Mouse (Mus musculus) left cerebral cortex, postnatal 4 days (tissue): ENCODE measurements around the gene Armcx5. TPM values are rescaled to one million over a fixed set of nuclear protein-coding genes. Genes with fewer than 3 reads are reported as not detected.
A peak's percentile ranks its signal among the peaks of the same experiment; 100 is the strongest.
"Not testable (repeated sequence)": the region's sequence is repeated elsewhere in the genome, so short reads cannot be mapped to it uniquely, and the experiment has no call there.

Experiments
- DNase-seq: peaks from one replicate; pipeline ENCODE4 v3.0.0-alpha.2; 2022
- intact Hi-C: fragments of 180-260 bp; cut with DNase I; formaldehyde crosslinking; loops from one replicate; pipeline ENCODE4 v1.15.1; 2025
- total RNA-seq, 2 experiments: library from RNA; stranded (reverse); gene quantifications; 2 replicates each; pipeline ENCODE4 v1.2.3; 2021

Gene Armcx5
- total RNA-seq = 10 to 100 TPM; 23.4 to 25.4 TPM

DNA sequence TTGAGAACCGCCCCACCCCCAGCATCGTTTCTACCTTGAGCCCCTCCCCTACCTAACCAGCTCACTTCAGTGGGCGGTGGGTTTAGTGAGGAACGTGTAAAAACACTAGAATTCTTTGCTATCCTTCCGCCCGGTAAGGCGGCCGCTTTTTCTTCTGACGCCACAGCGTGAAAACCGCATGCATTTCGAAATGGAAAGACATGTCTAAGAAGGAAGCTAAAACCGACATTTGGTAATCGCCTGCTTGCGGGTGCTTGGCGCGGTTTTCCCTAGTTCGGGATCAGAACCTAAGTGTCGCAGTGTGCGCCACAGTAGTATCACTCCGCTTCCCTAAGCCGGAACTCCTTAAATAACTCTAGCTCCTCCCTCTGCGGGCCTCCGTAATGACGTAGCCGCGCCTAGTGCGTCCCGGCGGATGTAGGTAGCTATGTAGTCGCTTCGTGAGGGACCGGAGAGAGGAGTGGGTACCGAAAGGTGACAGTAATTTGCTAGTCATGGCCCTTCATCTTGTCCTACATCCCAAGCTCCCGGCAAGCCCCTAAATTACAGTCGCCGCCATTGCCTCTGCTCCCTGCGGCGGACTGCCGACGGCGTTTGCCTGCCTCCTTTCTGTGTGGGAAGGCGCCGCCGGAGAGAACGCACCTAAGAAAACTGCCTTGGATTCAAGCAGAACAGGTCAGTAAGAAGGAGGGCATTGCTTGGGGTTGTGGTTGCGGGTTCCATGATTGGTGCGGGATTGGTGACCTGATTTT, at the start of gene Armcx5, which contains the start of gene Gprasp1:
Gene Armcx5, plus strand, starts transcription at position 430 of the 752 bp plus-strand sequence.
Gene Gprasp1, plus strand, starts transcription at position 430 of the 752 bp plus-strand sequence.
- DNase-seq = peak; percentile 85
- intact Hi-C loops = no loop called here

DNA sequence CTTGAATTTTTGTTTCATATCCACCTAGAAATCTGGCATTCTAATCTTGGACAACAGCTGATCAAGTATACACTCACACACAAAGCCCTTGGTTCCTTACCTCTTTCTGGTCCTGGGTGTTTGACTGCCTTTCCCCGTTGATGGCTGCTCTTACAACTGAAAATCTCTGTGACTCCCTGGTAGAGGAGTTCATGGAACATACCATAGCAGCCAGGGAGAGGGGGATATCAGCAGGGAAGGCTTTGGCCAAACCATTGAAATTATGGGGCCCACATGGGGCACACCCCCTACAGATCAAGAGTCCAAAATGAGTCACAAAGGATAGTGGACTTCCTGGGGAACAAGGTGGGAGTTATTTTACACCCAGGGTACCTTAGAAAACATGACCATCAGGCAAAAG, 48.9 kb upstream of the Armcx5 start, which contains the start of gene Tcp11x2:
Gene Tcp11x2, minus strand, starts transcription at position 158 of the 400 bp plus-strand sequence.
- no peak for DNase-seq
- intact Hi-C loops = no loop called here

DNA sequence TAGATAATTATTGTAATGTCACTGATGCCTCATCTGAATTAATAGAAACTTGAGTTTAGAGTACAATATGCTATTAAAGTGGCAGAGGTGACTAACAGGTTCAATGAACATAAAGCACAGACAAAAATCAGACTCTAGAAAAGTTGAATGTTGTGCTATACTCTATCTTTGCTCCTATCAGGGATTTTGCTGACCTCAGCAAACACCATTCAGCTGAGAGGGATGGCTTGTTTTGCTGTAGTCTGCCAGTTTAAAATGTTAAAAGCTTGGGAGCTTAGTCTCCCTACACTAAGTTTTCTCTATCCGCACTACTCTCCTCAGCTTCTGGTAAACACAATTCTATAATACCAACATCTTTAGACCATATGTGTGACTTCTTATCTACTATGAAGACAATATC, 39.4 kb upstream of the Armcx5 start:
- DNase-seq = no peak
- intact Hi-C loops = no loop called here

DNA sequence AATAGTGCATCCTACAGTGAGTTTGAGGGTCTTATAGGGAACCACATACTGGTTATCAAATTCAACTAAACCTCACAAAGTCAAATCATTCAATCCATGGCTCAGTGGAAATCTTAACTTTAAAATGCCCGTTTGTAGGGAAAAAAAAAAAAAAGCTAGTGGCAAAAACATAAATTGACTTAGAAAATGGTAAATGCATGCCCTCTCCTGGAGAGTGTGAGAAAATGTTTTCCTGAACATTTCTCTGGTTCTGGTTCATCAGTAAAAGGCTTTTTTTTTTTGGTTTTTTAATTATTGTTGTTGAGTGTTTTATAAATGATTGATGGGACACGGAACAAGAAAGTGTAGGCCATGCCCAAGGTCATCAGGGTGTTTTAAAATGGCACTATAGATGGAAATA, 38.2 kb upstream of the Armcx5 start:
- intact Hi-C loops = no loop called here
- DNase-seq = no peak

DNA sequence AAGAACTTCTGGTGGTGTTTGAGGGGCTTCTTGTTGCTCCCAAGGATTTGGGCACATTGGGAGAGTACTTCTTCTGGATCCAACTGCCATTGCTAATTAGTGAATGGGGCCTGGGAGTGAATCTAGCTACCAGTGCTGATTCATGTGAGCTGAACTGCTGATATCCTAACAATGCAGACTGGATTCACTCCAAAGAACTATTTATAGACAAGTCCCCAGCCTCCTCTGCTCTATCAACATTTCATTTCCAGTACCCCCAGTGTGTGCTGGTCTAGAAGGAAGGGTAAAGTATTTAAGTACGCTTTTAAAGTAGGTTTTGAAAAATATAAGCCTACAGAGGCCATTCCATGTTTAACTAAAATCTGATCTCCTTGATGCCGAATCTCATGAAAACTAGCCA, 29.7 kb upstream of the Armcx5 start:
- intact Hi-C loops = no loop called here
- no peak for DNase-seq

DNA sequence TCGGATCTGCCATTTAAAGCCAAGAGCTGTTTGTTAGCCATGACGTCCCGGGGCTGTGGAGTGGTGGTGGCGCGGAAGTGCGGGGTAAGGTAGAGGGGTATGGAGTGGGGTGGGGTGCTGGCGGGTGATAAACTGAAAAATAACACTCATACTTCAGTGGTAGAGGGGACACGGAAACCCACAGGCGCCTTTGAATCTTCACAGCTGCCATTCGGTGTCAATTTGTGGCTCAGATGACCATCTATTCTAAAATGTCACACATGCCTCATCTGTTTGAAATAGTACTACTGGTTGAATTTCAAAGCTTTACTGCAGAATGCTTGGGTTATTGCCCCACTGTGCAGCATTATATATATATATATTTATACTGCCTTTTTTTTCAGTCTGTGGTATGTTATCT, 17.4 kb upstream of the Armcx5 start, which contains the start of gene Tmsb15a:
Gene Tmsb15a, minus strand, starts transcription at position 101 of the 400 bp plus-strand sequence.
- no peak for DNase-seq
- intact Hi-C loops = no loop called here

DNA sequence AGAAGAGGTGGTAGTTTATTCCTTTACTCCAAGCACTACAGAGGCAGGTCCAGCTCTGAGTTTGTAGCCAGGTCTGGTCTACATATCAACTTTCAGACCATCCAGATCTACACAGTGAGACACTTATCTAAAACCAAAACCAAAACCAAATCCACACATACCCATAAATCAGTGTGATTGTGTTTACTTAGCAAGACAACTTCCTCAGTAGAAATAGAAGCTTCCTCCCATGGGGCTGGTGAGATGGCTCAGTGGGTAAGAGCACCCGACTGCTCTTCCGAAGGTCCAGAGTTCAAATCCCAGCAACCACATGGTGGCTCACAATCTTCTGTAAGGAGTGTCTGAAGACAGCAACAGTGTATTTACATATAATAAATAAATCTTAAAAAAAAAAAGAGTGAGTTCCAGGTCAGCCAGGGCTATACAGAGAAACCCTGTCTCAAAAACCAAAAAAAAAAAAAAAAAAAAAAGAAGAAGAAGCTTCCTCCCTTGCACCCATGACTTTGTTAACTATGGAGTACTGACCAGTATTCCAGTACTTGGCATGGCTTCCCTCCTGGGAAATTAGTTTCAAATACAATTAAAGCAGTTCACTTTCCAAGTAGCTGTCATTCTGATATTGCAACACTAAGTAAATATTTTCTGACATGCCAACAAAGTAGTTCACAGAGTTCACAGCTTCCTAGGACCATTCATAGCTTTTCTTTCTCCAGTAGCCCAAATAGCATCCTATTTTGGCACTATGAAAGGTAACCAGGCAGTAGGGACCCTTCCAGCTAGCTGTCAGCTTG, 3.6 kb upstream of the Armcx5 start:
- intact Hi-C loops = no loop called here

DNA sequence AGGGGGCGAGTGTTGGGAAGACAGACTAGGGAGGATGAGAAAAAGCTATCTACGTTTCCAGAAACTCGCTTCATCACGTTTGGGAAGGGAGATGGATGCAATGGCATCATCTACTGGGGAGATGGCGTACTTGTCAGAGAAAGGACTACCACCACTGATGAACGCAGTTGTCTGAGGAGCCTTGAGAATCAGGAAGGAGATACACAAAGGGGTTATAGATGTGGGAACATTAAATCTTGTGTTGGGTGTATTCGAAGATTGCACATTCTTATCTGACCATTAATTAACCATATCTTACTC, 473 bp downstream of the Armcx5 start:
- intact Hi-C loops = no loop called here
- no peak for DNase-seq

More for the DNA sequence above, 3.6 kb upstream of the Armcx5 start:
- no peak for DNase-seq

DNA sequence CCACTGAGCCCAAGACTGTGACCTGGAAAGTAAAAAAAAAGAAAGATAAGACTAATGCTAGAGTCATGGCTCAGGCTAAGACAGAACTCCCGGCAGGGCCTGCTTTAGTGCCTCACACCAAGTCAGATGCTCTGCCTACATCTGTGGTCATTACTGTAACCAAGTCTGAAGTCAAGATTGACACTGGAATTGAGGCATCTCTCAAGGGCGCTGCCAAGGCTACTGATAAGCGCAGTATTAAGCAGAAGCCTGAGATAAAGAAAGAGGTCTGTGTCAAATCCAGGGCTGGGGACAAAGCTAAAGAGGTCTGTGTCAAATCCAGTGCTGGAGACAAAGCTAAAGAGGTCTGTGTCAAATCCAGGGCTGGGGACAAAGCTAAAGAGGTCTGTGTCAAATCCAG, 2.8 kb downstream of the Armcx5 start:
- DNase-seq, intact Hi-C loops: not testable (repeated sequence)

DNA sequence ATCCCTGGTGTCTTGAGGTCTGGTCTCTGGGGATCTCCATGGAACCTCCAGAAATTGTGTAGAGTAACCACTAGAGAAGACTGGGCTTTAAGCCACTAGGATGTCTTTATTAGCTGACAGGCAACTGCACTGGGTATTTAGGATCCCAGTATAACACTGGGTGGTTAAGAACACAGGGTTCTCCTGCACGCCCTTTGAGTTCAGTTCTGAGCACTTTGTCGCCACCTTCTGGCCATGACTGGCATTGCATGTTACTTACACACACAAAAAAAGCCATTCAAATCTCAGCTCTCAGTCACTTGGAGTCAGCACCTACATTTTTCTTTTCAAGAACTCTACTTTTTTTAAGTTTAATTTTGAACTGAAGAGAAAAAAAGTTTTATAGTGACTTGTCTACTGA, 10.3 kb downstream of the Armcx5 start:
- intact Hi-C loops = no loop called here
- peak; percentile 66 for DNase-seq

DNA sequence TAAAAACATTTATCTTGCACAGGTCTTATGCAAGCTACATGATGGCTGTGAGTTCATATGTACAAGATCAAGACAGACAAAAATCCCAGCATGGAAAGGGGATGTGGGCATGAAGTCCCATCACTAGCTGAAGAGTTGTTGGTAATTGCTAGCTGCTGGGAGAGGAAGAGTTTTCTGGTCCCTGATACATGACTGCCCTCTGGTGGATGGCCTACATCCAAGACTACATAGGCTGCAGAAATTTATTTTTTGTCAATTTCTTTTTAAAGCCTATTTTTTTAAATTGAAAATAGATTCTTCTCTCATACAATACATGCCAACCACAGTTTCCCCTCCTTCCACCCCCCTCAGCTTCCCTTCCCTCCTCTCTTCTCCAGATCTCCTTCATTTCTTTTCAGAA, 19.2 kb downstream of the Armcx5 start:
- DNase-seq = peak; percentile 13
- intact Hi-C loops = no loop called here

DNA sequence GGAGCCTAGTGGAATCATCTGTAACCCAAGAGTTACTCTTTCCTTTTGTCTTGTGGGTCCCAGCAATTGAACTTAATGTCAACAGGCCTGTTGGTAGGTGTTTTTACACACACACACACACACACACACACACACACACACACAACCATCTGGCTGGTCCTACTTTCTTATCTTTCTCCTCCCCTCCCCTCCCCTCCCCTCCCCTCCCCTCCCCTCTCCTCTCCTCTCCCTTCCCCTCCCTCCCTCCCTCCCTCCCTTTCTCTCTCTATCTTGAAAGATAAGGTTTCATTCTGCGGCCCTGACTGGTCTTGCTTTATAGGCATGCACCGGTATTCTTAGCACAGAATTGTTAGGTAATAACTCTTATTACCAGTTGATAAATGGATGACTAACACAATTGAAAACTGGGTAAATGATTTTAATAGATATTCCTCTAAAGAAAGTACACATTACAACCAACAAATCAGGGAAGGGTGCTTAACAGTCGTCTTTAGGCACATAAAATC, 25.6 kb downstream of the Armcx5 start:
- no peak for DNase-seq
- intact Hi-C loops = no loop called here

DNA sequence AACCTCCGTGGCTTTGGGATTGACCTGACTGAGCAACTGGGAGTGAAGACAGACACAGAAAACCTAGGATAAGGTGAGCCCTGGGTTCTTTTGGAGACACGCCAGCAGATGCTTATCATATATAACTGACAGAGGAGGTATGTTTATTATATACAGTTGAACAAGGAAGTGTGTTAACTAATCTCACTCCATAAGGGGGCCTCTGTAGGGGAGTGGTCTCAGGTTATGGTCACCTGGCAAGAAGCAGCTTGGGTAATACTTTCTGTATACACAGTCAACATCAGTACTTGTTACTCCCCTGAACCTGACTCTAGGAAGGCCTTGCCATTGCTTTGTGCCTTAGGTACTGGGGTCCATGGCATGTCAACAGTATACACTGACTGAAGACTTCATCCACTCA, 26.0 kb downstream of the Armcx5 start:
- DNase-seq = no peak
- intact Hi-C loops = no loop called here

DNA sequence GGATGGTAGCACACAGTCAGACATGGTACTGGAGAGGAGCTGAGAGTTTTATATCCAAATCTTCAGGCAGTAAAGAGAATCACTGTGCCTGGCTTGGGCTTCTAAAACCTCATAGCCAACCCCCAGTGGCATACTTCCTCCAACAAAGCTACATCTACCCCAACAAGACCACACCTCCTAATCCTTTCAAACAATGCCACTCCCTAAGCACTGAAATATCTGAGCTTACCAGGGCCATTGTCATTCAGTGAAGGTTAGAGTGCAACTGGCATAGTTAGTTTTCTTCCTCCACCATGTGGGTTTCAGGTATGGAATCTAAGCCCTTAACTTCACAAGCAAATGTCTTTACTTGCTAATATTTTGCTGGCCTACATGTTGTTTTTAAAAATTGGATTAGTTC, 49.0 kb downstream of the Armcx5 start:
- no peak for DNase-seq
- intact Hi-C loops = no loop called here

DNA sequence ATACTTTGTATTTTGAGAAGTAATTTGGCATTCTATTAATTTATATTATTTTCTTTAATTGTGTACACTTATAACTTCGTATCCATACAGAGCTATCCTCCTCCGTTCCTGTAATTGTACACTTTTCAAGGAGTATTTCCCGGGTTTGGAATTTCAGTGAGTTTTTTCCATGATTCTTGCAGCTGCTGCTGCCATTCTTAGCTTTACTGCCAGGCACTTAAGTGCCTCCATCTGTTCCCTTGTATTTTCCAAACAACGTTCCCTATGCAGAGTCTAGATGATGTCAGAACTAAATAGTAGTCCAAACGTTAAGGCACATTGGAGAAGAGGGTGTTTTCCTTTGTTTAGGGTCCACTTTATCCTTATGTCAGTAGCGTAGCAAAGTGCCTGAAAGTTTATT, 49.8 kb downstream of the Armcx5 start:
- intact Hi-C loops = no loop called here
- DNase-seq = no peak

DNA sequence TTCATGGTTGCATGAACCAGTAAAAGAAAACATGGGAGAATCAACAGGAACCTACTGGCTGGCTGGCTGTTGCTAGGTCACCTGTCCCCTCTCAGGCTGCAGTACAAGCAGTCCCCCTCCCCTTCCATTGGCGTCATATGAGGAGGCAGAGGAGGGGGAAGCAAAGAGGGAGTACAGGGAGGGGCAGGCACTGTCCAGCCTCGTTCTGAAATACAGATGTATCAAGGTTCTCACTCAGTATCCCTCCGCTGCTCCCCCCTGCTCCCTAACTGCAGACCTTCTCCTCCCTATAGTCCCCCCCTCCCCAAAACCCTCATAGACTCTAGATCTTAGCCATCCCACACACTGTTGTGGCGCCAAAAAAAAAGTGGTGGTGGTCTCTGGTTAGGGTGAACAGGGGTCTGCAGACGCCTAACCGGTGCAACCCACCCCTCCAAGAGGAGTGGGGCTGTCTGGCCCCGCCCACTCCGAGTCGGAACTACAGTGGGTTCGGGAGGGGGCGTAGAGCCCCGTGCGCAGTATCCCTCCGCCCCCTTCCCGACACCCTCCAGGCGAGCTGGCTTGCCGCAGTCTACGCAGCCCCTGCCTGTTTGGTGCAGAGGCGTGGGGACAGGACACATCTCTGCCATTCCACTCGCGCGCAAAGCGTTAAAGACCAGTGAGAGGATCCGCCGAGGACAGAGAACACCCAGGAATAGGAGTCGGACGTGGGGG, 53.2 kb downstream of the Armcx5 start:
- intact Hi-C loops = not testable (repeated sequence)
- DNase-seq = peak; percentile 82

DNA sequence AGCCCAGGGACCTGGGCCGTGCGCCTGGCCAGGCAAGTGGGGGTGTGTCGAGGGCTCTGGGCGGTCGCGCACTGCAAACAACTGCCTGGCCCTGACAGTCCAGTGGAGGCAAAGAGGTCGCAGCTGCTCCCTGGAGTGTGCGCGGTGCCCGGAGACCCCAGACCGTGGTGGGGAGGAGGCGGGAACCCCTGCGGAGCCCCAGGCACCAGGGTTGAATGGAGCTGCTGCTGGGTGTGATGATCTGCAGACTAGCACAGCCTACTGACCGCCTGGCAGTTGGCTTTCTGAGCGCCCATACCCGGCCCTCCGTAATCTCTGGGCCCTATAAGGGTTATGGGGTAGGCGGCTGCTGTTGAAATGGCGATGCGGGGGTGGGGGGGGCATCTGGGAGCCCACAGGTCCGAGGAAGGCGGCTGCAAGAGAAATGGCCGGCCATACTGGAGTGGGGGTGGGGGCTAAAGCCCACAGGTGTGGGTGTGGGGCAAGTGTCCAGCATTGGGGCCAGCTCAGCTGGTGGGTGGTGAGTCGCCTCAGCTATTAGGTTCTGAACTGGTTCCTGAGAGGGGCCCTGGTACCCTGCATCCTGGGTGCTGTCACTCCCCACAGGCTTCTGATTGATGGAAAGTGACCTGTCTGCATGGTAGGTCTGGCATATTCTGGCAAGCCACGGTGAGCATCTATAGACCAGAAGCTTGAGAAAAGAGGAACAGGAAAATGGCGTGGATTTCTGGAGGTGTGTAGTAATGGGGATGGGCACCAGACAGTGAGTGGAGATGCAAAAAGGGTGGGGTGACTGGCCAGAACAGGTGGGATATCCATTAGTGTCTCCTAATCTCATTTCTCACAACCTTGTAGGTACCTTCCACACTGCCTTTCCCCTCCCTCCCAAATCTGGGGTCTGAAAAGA, 54.0 kb downstream of the Armcx5 start:
- peak; percentile 27 for DNase-seq

More for the DNA sequence above, 54.0 kb downstream of the Armcx5 start:
- intact Hi-C loops = not testable (repeated sequence)
